Mouse (Mus musculus): ENCODE results near the gene Lrp6.

Lrp6 gene

GRCm38 (mm10) chr6:134498518-134498917, 68.2 kb downstream of the Lrp6 start:
- DNase-seq (ENCODE audit: low spot score in 2 of 2): no peak

- DNase-seq (ENCODE audit: low spot score in 2 of 2): no peak
These were observed 71.7 kb downstream of the Lrp6 start for GRCm38 (mm10) chr6:134494828-134495698.

- no peak for DNase-seq (ENCODE audit: low spot score in 2 of 2)
These were observed 77.1 kb downstream of the Lrp6 start for GRCm38 (mm10) chr6:134489637-134490036.

- DNase-seq (ENCODE audit: low spot score in 2 of 2): no peak
These were observed 77.6 kb downstream of the Lrp6 start for GRCm38 (mm10) chr6:134489130-134489529.

- DNase-seq (ENCODE audit: low spot score in 2 of 2): no peak
These were observed 80.4 kb downstream of the Lrp6 start for GRCm38 (mm10) chr6:134486318-134486717.

- no peak for DNase-seq (ENCODE audit: low spot score in 2 of 2)
These were observed 87.3 kb downstream of the Lrp6 start for GRCm38 (mm10) chr6:134479481-134479880.

GRCm38 (mm10) chr6:134473143-134473561, 93.6 kb downstream of the Lrp6 start:
- no peak for DNase-seq (ENCODE audit: low spot score in 2 of 2)

GRCm38 (mm10) chr6:134470857-134471256, 95.9 kb downstream of the Lrp6 start:
- no peak for DNase-seq (ENCODE audit: low spot score in 2 of 2)

GRCm38 (mm10) chr6:134469297-134469696, 97.5 kb downstream of the Lrp6 start:
- DNase-seq (ENCODE audit: low spot score in 2 of 2): no peak

GRCm38 (mm10) chr6:134466671-134467229, 100.0 kb downstream of the Lrp6 start:
- DNase-seq (ENCODE audit: low spot score in 2 of 2): no peak

GRCm38 (mm10) chr6:134461175-134461574, 105.6 kb downstream of the Lrp6 start:
- DNase-seq (ENCODE audit: low spot score in 2 of 2): no peak

- DNase-seq (ENCODE audit: low spot score in 2 of 2): no peak
These were observed 108.4 kb downstream of the Lrp6 start for GRCm38 (mm10) chr6:134458376-134458775.

- DNase-seq (ENCODE audit: low spot score in 2 of 2): peak in 1 of 2 experiments; percentile 23
These were observed 112.7 kb downstream of the Lrp6 start for GRCm38 (mm10) chr6:134454093-134454492.

- no peak for DNase-seq (ENCODE audit: low spot score in 2 of 2)
These were observed 116.1 kb downstream of the Lrp6 start for GRCm38 (mm10) chr6:134450661-134451119.

GRCm38 (mm10) chr6:134449958-134450357, 116.8 kb downstream of the Lrp6 start:
- DNase-seq (ENCODE audit: low spot score in 2 of 2): no peak

GRCm38 (mm10) chr6:134448451-134448850, 118.3 kb downstream of the Lrp6 start:
- no peak for DNase-seq (ENCODE audit: low spot score in 2 of 2)

GRCm38 (mm10) chr6:134443925-134444324, 122.8 kb downstream of the Lrp6 start:
- DNase-seq (ENCODE audit: low spot score in 2 of 2): no peak

- DNase-seq (ENCODE audit: low spot score in 2 of 2): no peak
These were observed 123.4 kb downstream of the Lrp6 start for GRCm38 (mm10) chr6:134443198-134443904.

- no peak for DNase-seq (ENCODE audit: low spot score in 2 of 2)
These were observed 124.5 kb downstream of the Lrp6 start for GRCm38 (mm10) chr6:134442219-134442618.

GRCm38 (mm10) chr6:134441716-134442115, 125.0 kb downstream of the Lrp6 start:
- no peak for DNase-seq (ENCODE audit: low spot score in 2 of 2)

GRCm38 (mm10) chr6:134440023-134440422, 126.7 kb downstream of the Lrp6 start:
- DNase-seq (ENCODE audit: low spot score in 2 of 2): no peak

- no peak for DNase-seq (ENCODE audit: low spot score in 2 of 2)
These were observed 127.3 kb downstream of the Lrp6 start for GRCm38 (mm10) chr6:134439401-134440021.

Data from thymus, postnatal 10 days (tissue).